Mouse (Mus musculus) gastrocnemius, adult 8-10 months (tissue): Measurements from ENCODE around the gene Eif4a2. TPM values are rescaled to one million over a fixed set of nuclear protein-coding genes. Genes with fewer than 3 reads are reported as not detected.

Source experiments
- DNase-seq, 2 experiments: peaks; one replicate each; pipeline ENCODE4 v3.0.0; 2022; ENCODE audit warnings: low spot score in 2 of 2
- total RNA-seq, 4 experiments: library from RNA; stranded (reverse); gene quantifications; 2 replicates each; pipeline ENCODE4 v1.2.4; 2022

Gene Eif4a2
- total RNA-seq, 4 experiments from 2014 or later = 414 to 531 (median 457) TPM

DNA sequence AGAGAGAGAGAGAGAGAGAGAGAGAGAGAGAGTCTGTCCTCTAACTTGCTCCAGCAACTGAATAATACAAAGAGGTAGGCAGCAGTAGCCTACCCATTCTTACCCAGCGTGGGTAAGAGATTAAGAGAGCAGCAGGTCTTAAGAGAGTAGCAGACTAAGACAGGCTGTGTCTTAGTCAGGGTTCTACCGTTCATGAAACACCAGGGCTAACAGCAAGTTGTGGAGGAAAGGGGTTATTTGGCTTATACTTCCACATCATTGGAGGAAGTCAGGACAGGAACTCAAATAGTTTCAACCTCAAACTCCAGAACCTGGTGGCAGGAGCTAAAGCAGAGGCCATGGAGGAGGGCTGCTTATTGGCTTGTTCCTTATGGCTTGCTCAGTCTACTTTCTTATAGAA is 3.4 kb upstream of the Eif4a2 start:
- no peak for DNase-seq

DNA sequence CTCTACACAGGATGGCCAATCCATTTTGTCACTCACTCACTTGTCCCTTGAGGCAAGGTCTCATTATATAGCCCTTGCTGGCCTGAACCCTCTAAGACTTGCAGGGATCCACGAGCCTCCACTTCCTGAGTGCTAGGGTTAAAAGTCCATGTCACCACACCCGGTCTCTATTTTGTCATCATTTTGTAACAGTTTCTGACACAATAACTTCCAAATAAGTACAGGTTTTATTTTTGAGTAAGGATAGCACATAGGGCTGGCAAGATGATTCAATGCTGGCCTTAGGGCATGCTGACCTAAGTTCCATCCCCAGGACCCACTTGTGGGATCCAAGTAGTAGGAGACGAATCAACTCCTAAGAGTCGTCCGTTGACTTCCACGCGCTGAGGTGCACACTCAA is 1.1 kb upstream of the Eif4a2 start:
- DNase-seq = no peak

DNA sequence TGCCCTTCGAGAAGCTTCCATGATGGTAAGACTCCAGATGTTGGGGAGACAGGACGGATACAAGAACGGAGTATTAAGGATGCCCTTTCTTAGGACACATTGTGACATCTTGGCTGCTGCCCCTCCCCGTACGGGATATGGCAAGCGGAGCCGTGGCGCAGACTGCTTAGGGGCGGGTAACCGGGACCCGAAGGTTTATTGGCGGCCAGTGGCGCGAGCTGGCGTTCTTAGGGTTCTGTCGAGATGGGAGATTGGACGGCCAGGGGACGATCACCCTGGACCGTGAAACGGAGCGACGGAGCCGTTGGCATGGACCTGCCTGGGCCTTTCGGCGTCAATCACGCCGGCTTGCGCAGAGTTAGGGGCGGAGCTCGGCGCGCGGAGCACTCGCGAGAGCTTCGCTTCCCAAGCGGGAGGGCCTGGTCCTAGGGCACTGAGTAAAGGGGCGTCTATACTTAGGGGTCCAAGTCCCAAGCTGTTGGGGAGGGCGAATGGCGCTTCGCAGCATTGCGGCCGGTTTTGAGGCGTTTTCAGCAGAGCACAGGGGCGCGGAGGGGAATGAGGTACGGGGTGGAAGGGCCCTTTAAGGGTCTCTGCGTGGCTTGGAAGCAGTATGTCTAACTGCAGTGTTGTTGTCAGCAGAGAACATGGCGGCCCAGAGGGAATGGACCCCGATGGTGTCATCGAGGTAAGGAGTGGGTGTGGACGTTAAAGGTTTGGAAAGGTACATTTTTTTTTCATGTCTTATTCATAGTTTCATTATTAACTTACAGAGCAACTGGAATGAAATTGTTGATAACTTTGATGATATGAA is 909 bp downstream of the Eif4a2 start:
- peak; percentile 52 to 74 for DNase-seq

DNA sequence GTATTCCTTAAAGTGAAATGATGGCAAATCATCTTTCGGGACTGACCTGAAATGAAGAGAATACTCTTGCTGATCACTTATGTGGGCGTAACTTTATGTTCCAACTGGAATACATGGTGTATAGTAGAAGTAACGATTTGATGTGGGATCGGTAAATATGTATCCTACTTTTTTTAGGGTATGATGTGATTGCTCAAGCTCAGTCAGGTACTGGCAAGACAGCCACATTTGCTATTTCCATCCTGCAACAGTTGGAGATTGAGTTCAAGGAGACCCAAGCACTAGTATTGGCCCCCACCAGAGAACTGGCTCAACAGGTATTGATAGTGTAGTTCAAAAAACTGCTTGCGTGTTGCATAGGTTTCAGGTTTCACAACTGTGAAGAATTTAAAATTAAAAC is 1.7 kb downstream of the Eif4a2 start:
- DNase-seq = no peak

DNA sequence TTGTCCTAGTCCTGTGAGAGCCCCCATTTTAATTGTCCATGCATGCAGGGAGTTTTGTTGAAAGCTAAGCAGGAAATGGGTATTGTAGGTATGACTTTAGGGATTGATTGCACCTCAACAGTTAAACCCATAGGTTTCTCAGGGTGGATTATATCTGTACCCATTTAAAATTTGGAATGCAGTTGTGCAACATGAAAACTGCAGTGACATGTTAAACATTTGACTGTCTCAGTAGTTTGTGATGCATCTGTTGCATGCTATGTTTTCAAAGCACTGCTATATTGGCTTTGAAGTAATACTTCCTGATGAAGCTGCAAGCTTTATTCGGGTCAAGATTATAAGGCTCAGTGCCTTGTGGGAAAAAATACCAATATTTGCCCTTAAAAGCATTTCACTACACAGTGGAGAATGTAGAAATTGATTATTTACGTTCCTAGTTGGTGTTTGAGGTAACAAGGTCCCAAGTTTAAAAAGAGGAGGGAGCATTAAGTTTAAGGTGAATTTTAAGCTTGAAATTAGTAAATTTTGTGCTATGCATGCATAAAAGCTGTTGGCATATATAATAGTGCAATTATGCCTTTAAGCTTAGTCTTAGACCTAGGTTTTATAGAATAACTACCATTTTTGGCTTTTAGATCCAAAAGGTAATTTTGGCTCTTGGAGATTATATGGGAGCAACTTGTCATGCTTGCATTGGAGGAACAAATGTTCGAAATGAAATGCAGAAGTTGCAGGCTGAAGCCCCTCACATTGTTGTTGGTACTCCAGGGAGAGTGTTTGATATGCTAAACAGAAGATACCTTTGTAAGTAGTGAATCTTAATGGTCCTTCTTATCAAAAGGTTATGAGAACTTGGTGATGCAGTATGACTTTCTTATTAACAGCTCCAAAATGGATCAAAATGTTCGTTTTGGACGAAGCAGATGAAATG is 2.4 kb downstream of the Eif4a2 start:
- no peak for DNase-seq

DNA sequence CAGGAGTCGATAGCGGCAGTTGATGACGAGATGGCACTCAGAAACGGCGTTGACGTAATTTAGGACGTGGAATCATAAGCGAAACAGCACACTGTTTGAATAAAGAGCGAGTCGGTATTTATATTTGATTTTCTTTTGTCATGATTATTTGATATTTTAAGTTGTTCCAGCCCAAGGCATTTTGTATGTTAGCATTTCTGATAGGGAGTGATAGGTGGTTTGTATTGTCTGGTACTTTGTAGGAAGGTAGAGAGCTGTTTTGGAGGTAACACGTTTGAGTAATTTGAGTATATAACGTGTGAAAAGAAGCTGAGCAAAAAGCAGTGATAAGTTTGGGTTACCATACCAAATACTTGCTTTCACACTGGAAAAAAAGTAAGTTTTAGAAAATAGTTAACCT is 5.1 kb downstream of the Eif4a2 start:
- no peak for DNase-seq

DNA sequence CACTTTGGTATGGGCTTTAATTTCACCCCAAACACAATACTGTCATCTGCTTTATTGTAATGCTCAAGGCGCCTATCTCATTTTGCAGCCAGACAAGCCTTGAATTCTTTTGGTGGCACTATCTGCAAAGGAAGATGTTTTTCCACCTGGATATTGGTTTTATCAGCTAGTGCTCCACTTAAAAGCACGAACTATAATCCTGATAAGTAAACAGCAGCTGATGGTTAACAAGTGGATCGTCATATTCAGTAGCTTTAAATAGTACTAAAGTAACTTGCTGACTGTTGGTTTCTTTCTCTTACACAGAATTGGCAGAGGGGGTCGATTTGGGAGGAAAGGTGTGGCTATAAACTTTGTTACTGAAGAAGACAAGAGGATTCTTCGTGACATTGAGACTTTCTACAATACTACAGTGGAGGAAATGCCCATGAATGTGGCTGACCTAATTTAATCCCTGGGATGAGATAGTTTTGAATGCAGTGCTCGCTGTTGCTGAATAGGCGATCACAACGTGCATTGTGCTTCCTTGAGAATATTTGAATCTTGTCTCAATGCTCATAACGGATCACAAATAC is 5.7 kb downstream of the Eif4a2 start:
- DNase-seq = no peak

DNA sequence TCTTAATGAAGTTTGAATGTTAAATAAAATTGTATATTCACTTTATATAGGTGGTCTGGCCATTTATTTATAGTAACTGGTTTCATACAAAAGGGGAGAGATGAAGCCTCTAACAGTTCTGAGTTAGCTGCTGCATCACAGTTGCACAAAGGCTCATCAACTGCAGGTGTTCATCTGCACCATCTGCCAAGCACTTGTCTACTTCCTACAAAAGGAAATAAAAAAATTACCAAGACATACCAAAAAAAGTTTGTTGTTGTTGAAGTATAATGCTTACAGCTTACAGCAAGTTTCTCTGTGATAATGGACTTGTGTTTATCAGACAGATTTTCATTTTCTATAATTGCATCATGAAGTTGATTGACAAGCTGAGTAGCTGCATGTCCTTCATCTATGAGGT is 6.7 kb downstream of the Eif4a2 start:
- no peak for DNase-seq

DNA sequence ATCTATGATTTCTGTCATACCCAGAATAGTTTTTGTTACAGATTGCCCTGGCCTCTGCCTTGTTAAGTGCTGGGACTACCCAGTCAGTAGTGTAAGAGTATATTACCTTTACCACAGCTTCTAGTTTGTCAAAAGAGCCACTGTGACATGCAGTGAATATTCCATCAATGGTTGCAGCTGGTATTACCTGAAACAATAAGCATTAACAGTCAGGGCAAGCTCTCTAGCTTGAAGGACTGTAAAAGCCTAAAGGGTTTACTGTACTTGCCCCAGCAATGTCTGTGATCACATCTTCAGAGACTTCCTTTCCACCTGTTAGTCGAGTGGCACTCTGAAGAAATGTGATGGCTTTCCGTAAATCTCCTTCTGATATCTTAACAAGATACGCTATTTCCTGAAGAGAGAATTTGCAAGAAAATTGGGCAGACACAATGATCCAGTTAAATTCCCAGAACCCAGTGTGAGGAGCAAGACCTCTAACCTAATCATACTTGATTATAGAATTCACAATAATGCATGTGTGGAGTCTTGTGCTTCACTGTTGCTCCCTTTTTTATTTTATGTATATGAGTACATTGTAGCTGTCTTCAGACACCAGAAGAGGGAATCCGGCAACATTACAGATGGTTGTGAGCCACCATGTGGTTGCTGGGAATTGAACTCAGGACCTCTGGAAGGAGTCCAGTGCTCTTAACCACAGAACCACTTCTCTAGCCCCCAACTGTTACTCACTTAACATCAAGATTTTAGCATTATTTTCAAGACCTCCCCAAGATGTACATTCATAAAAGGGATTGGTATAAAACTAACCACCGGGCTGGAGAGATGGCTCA is 7.3 kb downstream of the Eif4a2 start:
- no peak for DNase-seq

DNA sequence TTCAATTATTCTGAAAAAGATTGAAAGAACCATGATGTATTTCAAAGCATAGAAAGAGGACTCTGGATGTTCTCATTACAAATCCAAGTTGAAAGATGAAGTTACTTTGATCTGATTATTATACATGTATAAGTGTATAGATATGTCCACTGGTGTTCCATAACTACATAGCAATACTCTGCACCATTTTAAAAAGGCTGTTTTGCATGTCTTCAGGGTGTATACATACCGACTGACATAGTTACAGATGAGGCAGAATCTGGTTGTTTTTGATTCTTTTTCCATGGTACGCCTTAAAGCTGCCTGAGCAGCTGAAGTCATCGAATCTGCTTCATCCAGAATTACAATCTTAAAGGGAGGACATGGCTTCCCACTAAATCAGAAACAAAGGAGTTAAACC is 8.2 kb downstream of the Eif4a2 start:
- DNase-seq = no peak

DNA sequence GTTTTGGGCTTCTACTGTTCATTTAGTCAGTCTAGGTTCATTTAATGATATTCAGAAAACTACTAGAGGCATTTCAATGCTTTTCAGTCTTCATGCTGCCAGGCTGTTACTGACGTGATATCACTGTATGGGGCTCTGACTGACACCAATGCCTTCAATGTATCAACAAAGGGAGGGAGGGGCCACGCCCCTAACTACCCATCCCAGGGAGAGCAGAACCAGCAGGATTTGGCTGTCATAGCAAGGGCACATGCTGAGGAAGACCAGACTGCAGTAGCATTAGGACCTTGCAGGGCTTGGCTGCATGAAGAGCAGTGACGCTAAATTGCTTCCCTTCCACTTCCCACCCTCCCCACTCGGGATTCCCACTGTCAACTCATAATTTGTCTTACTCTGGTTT is 9.9 kb downstream of the Eif4a2 start:
- DNase-seq = no peak

DNA sequence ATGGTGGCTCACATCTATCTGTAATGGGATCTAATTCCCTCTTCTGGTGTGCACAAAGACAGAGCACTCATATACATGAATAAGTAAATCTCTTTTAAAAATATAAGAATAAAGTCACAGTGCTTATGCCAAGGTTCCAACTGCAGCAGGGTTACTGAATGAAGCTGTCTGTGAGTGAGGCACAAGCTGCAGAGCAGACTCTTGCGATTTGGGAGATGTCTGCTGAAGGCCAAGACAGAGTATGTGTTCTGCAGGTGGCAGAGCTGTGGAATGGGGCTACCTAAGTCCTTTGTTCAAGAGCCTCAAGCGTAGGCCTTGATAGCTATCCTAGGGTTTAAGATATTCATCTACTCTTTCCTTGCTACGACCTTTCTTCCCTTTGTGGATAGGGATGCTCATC is 15.2 kb downstream of the Eif4a2 start:
- no peak for DNase-seq

DNA sequence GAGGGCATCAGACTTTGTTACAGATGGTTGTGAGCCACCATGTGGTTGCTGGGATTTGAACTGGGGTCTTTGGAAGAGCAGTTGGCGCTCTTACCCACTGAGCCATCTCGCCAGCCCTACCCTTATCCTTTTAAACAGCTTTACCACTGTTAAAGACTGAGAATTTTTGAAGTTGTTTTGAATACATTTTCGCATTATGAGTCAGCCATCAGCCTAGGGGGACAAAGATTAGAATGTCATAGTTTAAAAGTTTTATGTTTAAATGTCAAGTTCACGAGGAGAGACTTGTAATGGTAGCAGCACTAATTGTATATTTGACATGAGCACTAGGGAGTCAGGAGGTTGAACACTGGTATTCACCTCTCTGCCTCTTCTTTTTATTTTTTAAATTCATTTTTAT is 15.9 kb downstream of the Eif4a2 start:
- no peak for DNase-seq

DNA sequence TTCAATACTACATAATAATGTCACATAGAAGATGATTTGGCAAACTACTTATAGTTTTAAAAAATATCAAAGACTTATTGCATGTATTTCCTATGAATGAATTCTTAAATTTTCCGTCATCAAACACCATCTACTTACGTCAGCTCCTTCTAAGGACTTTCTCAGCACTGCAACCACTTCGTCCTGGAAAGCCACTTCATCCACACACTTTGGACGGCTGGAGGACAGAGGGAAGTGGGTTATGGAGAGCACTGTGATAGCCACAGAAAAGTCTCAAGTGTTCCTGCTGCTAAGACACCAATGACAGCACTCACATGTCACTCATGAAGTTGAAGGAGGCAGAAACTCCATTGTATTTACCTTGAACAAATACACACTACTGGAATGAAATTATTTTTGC is 17.2 kb downstream of the Eif4a2 start:
- DNase-seq = no peak

DNA sequence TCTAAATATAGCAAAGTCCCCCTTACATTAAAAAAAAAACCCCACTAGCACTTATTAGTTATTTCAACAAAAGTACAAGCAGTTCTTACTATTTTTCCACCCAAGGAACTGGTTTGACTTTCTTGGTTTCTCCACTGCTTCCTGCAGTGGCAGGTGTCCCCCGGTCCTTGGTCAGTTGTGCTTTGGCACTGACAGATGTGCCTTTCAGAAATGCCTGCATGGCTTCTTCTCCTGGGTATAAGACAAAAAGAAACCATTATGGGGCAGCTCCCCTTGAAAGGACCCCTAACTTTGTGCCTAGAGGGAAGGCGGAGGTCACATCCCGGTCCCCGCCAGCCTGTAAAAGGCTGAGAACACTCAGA is 20.0 kb downstream of the Eif4a2 start:
- DNase-seq = no peak

DNA sequence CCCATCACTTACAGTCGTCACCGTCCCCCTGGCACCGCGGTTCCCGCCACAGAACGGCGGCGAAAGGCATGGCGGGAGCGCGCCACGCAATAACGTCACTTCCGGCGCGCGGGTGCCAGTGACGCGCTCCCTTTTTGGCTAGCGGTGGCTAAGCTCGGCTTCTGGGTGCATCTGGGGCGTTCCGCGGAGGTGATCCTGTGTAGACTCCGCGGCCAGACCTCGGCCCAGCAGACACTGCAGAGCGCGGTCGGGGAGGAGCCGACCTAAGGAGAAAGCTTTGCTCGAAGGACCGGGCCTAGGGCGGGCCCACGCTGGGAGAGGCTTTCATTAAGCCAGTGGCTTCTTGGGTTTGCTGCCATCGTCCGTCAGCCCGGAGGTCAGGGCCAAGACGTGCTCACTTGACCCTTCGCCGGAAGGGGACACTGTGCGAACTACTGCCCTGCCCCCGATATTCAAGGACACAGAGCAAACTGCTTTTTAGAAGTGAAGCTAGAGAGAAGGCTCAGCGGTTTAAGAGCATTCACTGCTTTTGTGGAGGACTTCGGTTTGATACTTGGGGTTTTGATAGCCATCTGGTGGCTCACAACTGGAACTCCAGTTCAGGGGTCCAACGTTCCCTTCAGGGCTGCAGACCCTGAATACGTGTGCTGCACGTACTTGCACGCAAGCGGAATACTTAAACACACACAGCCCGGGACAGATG is 20.6 kb downstream of the Eif4a2 start, which contains the start of gene Rfc4:
Gene Rfc4, minus strand, starts transcription at position 65 of the 703 bp plus-strand sequence.
- DNase-seq = peak; percentile 85 to 89

DNA sequence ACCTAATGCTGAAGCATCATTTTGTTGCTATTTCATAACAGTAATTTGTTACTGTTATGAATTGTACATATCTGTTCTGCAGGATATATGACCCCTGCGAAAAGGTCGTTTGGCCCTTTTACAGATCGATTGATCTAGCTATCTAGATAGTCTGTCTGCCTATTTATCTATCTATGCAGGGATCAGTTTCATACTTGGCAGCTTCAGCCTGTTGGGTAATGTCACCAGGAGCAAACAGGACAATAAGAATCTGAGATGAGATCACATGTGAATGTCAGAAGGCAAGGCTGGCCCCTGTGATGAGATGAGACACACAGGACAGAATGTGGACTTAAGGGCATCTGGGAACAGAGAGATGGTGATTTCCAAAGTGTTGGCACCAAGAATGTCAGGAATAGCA is 23.1 kb downstream of the Eif4a2 start:
- no peak for DNase-seq

DNA sequence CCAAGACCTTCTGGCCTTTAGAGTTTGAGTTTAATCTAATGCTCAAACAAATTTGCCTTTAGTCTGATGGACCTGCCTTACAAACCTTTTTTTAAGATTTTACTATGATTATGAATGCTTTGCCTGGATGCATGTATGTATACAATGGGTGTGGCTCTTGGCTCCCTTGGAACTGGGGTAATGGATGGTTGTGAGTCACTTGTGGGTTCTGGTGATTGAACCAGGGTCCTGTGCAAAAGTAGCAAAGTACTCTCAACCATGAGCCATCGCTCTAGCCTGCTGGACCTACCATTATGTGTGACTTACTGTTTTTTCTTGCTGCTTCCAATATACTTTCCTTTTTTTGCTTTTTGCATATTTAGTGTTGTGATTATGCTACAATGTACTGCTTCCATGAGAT is 25.1 kb downstream of the Eif4a2 start:
- no peak for DNase-seq

DNA sequence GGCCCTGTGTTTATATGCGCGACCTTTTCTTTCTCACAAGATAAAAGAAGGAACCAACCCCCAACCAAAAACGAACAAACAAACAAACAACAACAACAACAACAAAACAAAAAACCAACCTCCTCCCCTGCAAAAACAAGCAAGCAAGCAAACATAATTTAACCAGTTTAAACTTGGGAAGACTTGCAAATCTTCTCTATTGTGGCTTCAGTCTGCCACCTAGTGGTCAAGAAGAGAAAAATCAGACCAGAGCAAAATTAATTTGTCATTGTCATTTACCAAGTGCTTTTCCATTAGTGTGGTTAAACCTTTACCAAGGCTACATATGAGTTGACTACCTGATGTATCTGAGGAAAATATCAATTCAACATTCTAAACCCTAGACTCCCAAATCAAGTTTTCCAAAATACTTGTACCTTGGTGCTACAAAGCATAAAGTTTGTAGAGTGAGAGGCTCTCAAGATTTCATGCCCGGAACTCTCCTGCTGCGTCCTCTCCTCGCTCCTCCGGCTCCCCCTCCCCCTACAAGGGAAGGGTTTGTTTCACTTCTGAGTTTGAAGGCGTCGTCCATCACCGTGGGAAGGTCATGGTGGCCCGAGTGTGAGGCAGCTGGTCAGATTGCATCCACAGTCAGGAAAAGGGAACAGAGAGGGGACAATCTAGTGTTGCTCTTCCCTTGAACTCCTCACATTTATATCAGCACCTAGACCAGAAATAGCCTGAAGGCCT is 28.3 kb downstream of the Eif4a2 start:
- no peak for DNase-seq

DNA sequence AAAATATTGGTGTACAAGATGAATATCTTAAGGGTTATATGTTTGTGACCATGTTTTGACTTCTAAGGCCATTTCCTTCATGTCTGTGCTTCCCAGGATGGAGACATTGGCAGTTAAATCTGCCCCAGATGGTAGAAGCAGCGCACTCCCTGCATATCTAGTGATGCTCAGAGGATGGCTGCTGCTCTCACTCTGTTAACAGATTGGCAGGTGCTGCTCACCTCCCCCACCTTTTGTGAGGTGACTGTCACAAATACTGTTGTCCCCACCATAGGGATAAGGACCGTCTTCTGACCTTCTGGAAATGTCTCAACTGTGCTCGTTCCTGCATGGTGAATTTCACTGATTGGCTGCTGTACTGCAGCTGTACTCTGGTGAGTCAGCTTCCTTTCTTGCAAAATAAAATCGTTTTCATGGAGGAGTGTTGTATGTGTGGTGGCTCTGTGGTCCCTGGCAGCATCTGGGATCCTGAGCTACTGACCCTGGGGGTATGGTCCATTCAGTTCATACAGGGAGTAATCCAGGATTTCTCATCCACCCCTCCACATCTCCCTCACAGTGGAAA is 29.2 kb downstream of the Eif4a2 start:
- DNase-seq = no peak
